Mouse (Mus musculus): ENCODE measurements around the gene Nr1i3.

Nr1i3 gene

GRCm38 (mm10) chr1:171213801-171214496 is at the start of gene Nr1i3:
Nr1i3 (plus strand) TSS chr1:171213970.
- DNase-seq (ENCODE audit: extremely low spot score, low spot score) = no peak

- DNase-seq (ENCODE audit: extremely low spot score, low spot score) = no peak
Measured at GRCm38 (mm10) chr1:171164258-171164657, 49.5 kb upstream of the Nr1i3 start.

GRCm38 (mm10) chr1:171165629-171166345 is 48.0 kb upstream of the Nr1i3 start:
- DNase-seq (ENCODE audit: extremely low spot score, low spot score) = no peak

- DNase-seq (ENCODE audit: extremely low spot score, low spot score) = no peak
Measured at GRCm38 (mm10) chr1:171168906-171169305, 44.9 kb upstream of the Nr1i3 start.

GRCm38 (mm10) chr1:171169913-171170312 is 43.9 kb upstream of the Nr1i3 start:
- no peak for DNase-seq (ENCODE audit: extremely low spot score, low spot score)

- no peak for DNase-seq (ENCODE audit: extremely low spot score, low spot score)
Measured at GRCm38 (mm10) chr1:171171138-171171537, 42.6 kb upstream of the Nr1i3 start.

GRCm38 (mm10) chr1:171172779-171173178 is 41.0 kb upstream of the Nr1i3 start:
- no peak for DNase-seq (ENCODE audit: extremely low spot score, low spot score)

GRCm38 (mm10) chr1:171179487-171180171 is 34.1 kb upstream of the Nr1i3 start:
- no peak for DNase-seq (ENCODE audit: extremely low spot score, low spot score)

- no peak for DNase-seq (ENCODE audit: extremely low spot score, low spot score)
Measured at GRCm38 (mm10) chr1:171183025-171183424, 30.7 kb upstream of the Nr1i3 start.

GRCm38 (mm10) chr1:171183620-171184019 is 30.1 kb upstream of the Nr1i3 start:
- DNase-seq (ENCODE audit: extremely low spot score, low spot score) = no peak

GRCm38 (mm10) chr1:171184314-171184713 is 29.5 kb upstream of the Nr1i3 start:
- DNase-seq (ENCODE audit: extremely low spot score, low spot score) = no peak

GRCm38 (mm10) chr1:171185655-171186054 is 28.1 kb upstream of the Nr1i3 start:
- no peak for DNase-seq (ENCODE audit: extremely low spot score, low spot score)

- no peak for DNase-seq (ENCODE audit: extremely low spot score, low spot score)
Measured at GRCm38 (mm10) chr1:171187851-171188700, 25.7 kb upstream of the Nr1i3 start.

GRCm38 (mm10) chr1:171189046-171189445 is 24.7 kb upstream of the Nr1i3 start:
- no peak for DNase-seq (ENCODE audit: extremely low spot score, low spot score)

- DNase-seq (ENCODE audit: extremely low spot score, low spot score) = no peak
Measured at GRCm38 (mm10) chr1:171189476-171190114, 24.2 kb upstream of the Nr1i3 start.

GRCm38 (mm10) chr1:171190832-171191231 is 22.9 kb upstream of the Nr1i3 start:
- no peak for DNase-seq (ENCODE audit: extremely low spot score, low spot score)

GRCm38 (mm10) chr1:171192283-171192682 is 21.5 kb upstream of the Nr1i3 start:
- no peak for DNase-seq (ENCODE audit: extremely low spot score, low spot score)

GRCm38 (mm10) chr1:171193093-171193840 is 20.5 kb upstream of the Nr1i3 start:
- peak; percentile 52 for DNase-seq (ENCODE audit: extremely low spot score, low spot score)

- DNase-seq (ENCODE audit: extremely low spot score, low spot score) = peak; percentile 37
Measured at GRCm38 (mm10) chr1:171193911-171194830, 19.6 kb upstream of the Nr1i3 start.
